Mouse (Mus musculus) liver, postnatal 0 days (tissue): ENCODE results near the gene Polr2g. TPM values are rescaled to one million over a fixed set of nuclear protein-coding genes. Genes with fewer than 3 reads are reported as not detected.

Experiments used
- ATAC-seq: fragments of 200-750 bp; cut with Nextera tagmentation; 2 replicates; pipeline ENCODE4 v1.8.0; 2017; ENCODE audit warnings: mild to moderate bottlenecking, moderate library complexity
- DNase-seq: peaks from one replicate; pipeline ENCODE4 v3.0.0-alpha.2; 2016
- H3K27ac ChIP-seq: fragments of 300-500 bp; sonication (generic); 2 replicates; pipeline ENCODE4 v1.5.1; 2014; ENCODE audit warnings: antibody characterized with exemption, moderate library complexity, mild to moderate bottlenecking, low read depth
- H3K27me3 ChIP-seq: fragments of 300-500 bp; sonication (generic); 2 replicates; pipeline ENCODE4 v1.6.1; 2014; ENCODE audit warnings: low read length, control low read depth, mixed read lengths; ENCODE audit not compliant: insufficient read depth
- H3K36me3 ChIP-seq: fragments of 300-500 bp; sonication (generic); replicated peaks from 2 replicates; pipeline ENCODE4 v1.6.1; 2014; ENCODE audit warnings: mild to moderate bottlenecking, control low read depth, low read length, moderate library complexity, mixed read lengths; ENCODE audit not compliant: insufficient read depth
- H3K4me1 ChIP-seq: fragments of 300-500 bp; sonication (generic); 2 replicates; pipeline ENCODE4 v1.6.1; 2014; ENCODE audit warnings: antibody characterized with exemption, mild to moderate bottlenecking, control low read depth; ENCODE audit not compliant: insufficient read depth
- H3K4me2 ChIP-seq: fragments of 300-500 bp; sonication (generic); 2 replicates; pipeline ENCODE4 v1.6.1; 2014; ENCODE audit warnings: low read depth, mild to moderate bottlenecking, low read length, moderate library complexity, mixed read lengths
- H3K4me3 ChIP-seq: fragments of 300-500 bp; sonication (generic); 2 replicates; pipeline ENCODE4 v1.5.1; 2014; ENCODE audit warnings: low read depth, low read length
- H3K9ac ChIP-seq: fragments of 300-500 bp; sonication (generic); replicated peaks from 2 replicates; pipeline ENCODE4 v1.6.1; 2014; ENCODE audit warnings: mild to moderate bottlenecking, moderate library complexity
- H3K9me3 ChIP-seq: fragments of 300-500 bp; sonication (generic); 2 replicates; pipeline ENCODE4 v1.6.1; 2016; ENCODE audit warnings: mild to moderate bottlenecking, control low read depth, low read length, mixed read lengths
- CTCF ChIP-seq: sonication (generic); IDR thresholded peaks from 2 replicates; pipeline ENCODE4 v1.5.1; 2016; ENCODE audit warnings: antibody characterized with exemption, low read depth
- EP300 ChIP-seq: IDR thresholded peaks from 2 replicates; pipeline ENCODE4 v1.6.1; 2016; ENCODE audit warnings: antibody characterized with exemption, low read depth, mild to moderate bottlenecking
- WGBS: fragments of 180-500 bp; shearing (Covaris S2); extraction: QIAGEN DNeasy Blood & Tissue Kit; methylation state at CpG from one replicate; pipeline ENCODE4 v1.1.7; 2014; ENCODE audit not compliant: insufficient replicate concordance; 5-methylcytosine and 5-hydroxymethylcytosine counted together
- polyA plus RNA-seq: library from polyadenylated mRNA; unstranded; fragments of >200 nt; fragmentation: Nextera tagmentation; extraction: Ambion mirVana; gene quantifications from 2 replicates; pipeline ENCODE4 v1.2.1, GENCODE M21; 2015

Gene Polr2g
- polyA plus RNA-seq: 61.7 and 63.3 TPM in 2 replicates

DNA sequence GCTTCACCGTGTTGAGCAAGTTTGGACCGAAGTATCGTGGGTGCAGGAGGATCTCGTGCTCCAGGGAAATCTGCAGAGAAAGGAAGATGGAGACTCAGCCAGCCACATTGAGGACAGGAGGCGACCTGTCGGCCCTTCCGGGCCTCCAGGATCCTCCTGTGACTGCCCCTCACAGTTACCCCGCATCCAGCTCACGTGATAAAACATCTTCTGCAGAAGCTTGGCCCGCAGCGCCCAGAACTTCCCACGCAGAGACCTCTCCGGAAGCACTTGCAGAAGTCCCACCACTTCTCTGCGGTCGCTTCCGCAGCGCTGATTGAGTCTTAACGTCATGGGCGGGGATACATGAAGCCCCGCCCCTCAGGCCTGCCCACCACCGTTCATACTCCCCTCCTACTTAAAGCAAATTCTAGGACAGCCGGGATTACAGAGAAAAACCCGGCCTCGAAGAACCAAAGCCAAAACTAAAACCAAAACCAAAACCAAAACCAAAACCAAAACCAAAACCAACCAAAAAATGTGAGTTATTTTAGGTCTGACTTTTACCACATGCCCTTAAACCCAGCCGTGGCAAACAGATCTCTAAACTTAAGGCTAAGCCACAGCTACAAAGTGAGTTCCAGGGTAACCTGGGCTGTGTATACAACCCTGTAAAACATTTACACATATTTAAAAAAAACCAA lies at the start of gene Polr2g:
Polr2g (minus strand) TSS at position 314 of the 683 bp plus-strand sequence.
- WGBS: under 1% methylated on average over 25 of the region's 25 CpGs
- 0 out of 2 replicates have a peak, but pooled peaks have one; percentile 19 for TF ChIP-seq EP300
- no peak for TF ChIP-seq CTCF
- peaks cover 25% of the 10 kb centered on the region for H3K4me1 ChIP-seq

GRCm38 (mm10) chr19:8844371-8845129 lies 46.2 kb upstream of the Polr2g start:
- H3K27ac ChIP-seq: no peak overlapping the region
- WGBS: 55% methylated on average over 5 of the region's 5 CpGs
- H3K4me2 ChIP-seq: no peak overlapping the region
- peak; percentile 83 for DNase-seq
- H3K36me3 ChIP-seq: peaks cover 24% of the 10 kb centered on the region
- peak; percentile 22 for ATAC-seq
- peaks cover 15% of the 10 kb centered on the region for H3K4me1 ChIP-seq
- no peaks in the 10 kb centered on the region for H3K27me3 ChIP-seq
- no peaks in the 10 kb centered on the region for H3K9me3 ChIP-seq
- H3K4me3 ChIP-seq: no peak overlapping the region
- no peak overlapping the region for H3K9ac ChIP-seq
- TF ChIP-seq EP300: no peak
- peak; percentile 82 for TF ChIP-seq CTCF

More for the DNA sequence above, at the start of gene Polr2g:
- peak within 1 kb of the TSS; percentile 73 for H3K9ac ChIP-seq
- DNase-seq (peak; percentile 91), ATAC-seq (peak; percentile 64)
- no peaks in the 10 kb centered on the region for H3K9me3 ChIP-seq
- peaks cover 23% of the 10 kb centered on the region for H3K36me3 ChIP-seq
- peak within 1 kb of the TSS; percentile 77 for H3K27ac ChIP-seq
- H3K4me3 ChIP-seq: peak within 1 kb of the TSS; percentile 68
- H3K4me2 ChIP-seq: peak within 1 kb of the TSS; percentile 80
- H3K27me3 ChIP-seq: no peaks in the 10 kb centered on the region

DNA sequence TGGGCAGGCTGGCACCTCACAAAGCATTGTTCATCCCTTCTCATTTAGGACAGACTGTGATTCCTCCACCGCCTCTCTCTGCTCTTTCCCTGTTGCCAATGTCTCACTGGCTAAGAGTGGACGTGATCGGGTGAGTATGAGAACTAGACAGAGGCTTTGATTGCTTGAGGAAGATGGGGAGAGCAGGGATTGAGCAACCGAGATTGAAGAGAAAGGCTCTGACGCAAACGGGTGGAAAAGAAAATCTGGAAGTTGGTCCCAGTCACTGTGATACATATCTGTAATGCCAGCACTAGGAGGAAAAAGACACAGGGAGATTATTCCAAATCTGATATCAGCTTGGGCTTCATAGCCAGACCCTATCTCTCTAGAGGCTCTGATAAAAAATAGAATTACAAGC lies 44.6 kb upstream of the Polr2g start:
- ATAC-seq (no peak), DNase-seq (no peak)
- Histone ChIP-seq H3K27ac (no peak overlapping the region), H3K4me3 (no peak overlapping the region), H3K9ac (no peak overlapping the region), H3K4me1 (peaks cover 28% of the 10 kb centered on the region), H3K9me3 (no peaks in the 10 kb centered on the region), H3K27me3 (no peaks in the 10 kb centered on the region), H3K36me3 (peaks cover 24% of the 10 kb centered on the region), H3K4me2 (no peak overlapping the region)
- no peak for TF ChIP-seq CTCF
- TF ChIP-seq EP300: no peak
- WGBS: 74% methylated on average over 6 of the region's 6 CpGs

GRCm38 (mm10) chr19:8841012-8841411 lies 42.6 kb upstream of the Polr2g start:
- Histone ChIP-seq H3K4me2 (peak overlapping the region; percentile 93), H3K27me3 (no peaks in the 10 kb centered on the region), H3K36me3 (peaks cover 5% of the 10 kb centered on the region), H3K4me3 (peak overlapping the region; percentile 69), H3K27ac (peak overlapping the region; percentile 71; the same call in 1 of the 2 replicates), H3K4me1 (peaks cover 32% of the 10 kb centered on the region), H3K9me3 (no peaks in the 10 kb centered on the region), H3K9ac (peak overlapping the region; percentile 82)
- TF ChIP-seq CTCF: no peak
- TF ChIP-seq EP300: no peak
- 83% methylated on average over 7 of the region's 7 CpGs for WGBS
- DNase-seq: no peak
- no peak for ATAC-seq

GRCm38 (mm10) chr19:8839908-8840791 lies 41.8 kb upstream of the Polr2g start:
- ATAC-seq (peak; percentile 68), DNase-seq (peak; percentile 85)
- peak overlapping the region; percentile 69 for H3K4me3 ChIP-seq
- 27% methylated on average over 29 of the region's 29 CpGs for WGBS
- H3K9ac ChIP-seq: peak overlapping the region; percentile 82
- no peak for TF ChIP-seq EP300
- 0 out of 2 replicates have a peak, but pooled peaks have one; percentile 3 for TF ChIP-seq CTCF
- no peaks in the 10 kb centered on the region for H3K27me3 ChIP-seq
- peaks cover 32% of the 10 kb centered on the region for H3K4me1 ChIP-seq
- peaks cover 7% of the 10 kb centered on the region; the same call in 1 of the 2 replicates for H3K36me3 ChIP-seq
- H3K4me2 ChIP-seq: peak overlapping the region; percentile 93
- H3K27ac ChIP-seq: peak overlapping the region; percentile 71
- H3K9me3 ChIP-seq: no peaks in the 10 kb centered on the region
